Mouse (Mus musculus) cerebellum, adult 9-10 months (tissue): Measurements from ENCODE around the gene Ldhb.
"Not testable (repeated sequence)": the region's sequence is repeated elsewhere in the genome, so short reads cannot be mapped to it uniquely, and the experiment has no call there.

Experiments
- DNase-seq: peaks from one replicate; pipeline ENCODE4 v3.0.0; 2022

The Ldhb gene

DNA sequence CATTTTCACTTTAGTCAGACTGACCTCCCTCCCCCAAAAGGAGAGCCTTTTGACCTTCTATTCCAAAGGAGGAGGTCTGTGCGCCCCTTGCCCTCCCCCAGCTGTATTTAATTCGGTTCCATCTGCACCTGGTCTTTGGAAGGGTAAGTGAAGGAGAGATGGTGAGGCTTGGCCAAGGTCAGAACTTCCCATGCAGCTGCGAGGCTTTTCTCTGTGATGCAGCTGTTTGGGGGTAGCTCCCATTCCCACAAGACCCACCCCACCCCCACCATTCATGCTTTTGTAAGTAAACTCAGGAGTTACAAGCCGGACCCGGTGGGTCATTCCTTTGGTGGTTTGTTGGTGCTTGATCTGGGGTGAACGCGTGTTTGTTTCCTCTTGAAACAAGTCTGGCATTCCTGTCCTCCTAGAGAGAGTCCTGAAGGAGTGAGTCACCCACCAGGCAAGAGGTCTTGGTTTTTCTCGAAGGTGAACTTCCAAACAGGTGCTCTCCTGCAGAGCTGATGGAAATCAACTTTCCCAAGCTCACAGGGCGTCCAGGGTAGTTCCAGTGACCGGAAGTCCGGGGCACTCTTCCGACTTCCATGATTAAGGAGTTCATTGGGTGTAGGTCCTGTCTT is 3.9 kb upstream of the Ldhb start:
- no peak for DNase-seq

DNA sequence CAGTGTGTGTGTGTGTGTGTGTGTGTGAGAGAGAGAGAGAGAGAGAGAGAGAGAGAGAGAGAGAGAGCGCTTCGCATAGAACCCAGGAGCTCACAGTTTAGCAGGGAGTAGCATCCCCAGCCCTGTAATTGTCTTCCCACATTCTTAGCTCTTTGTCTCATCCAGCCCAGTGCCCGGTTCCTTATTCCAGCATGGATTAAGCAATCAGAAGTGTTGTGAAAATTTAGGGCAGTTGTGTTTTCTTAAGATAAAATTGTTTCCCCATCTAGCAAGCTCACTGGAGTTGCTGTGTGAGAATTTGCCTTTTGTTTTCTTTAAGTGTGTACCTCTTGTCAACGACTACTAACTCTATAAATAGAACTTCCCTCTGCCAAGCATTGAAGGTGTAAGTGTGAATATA is 906 bp upstream of the Ldhb start:
- no peak for DNase-seq

GRCm38 (mm10) chr6:142507033-142507784 is 548 bp downstream of the Ldhb start:
- peak; percentile 54 for DNase-seq

GRCm38 (mm10) chr6:142506338-142507032 is 1.3 kb downstream of the Ldhb start:
- DNase-seq, result no peak

DNA sequence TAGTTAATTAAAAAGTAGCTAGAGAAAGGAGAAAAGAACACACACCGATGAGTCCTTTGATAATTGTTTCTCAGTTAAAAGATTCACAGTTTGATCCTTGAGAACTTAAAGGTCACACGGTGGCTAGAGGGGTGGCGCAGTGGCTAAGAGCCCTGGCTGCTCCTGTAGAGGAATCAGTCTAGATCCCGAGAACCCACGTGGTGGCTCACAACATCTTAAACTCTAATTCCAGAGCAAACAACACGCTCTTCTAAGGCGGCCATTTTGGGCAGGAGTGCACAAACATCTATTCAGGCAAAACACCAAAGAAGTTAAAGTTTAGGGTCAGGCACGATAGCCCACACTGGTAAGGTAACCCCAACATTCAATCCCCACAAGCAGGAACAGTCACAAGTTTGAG is 4.2 kb downstream of the Ldhb start:
- no peak for DNase-seq

DNA sequence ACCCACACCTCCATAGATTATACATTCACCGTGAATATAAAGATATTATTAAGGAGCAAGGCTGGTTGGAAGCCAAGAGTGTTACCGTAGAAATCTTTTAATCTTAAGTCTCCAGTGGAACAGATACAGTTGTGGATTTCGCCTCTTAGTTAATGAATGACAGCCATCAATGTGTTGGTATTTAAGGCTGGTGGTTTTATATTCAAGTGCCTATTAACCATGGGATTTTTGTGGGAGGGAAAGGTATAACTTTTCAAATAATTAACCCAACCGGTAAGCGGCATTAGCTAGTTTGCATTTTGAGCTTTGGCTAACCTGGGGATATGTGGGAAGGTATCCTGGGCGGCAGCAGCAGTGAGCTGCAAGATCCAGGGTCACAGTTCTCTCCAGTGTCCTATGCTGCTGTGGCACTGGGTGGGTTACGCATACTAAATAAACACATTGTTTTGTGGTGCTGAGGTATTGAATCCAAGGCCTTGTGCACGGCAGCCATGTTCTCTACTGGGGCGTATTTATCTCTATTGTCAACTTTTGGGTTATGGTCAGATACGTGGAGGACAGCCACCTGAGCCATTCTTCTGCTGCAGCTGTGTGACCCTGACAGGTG is 5.1 kb downstream of the Ldhb start:
- DNase-seq, result no peak

GRCm38 (mm10) chr6:142490114-142490513 is 17.6 kb downstream of the Ldhb start:
- DNase-seq, result not testable (repeated sequence)

- no peak for DNase-seq
Observed at GRCm38 (mm10) chr6:142487638-142488037, 20.1 kb downstream of the Ldhb start.

- DNase-seq, result no peak
Observed at GRCm38 (mm10) chr6:142485478-142486123, 22.2 kb downstream of the Ldhb start.

- DNase-seq, result no peak
Observed at GRCm38 (mm10) chr6:142477239-142477638, 30.5 kb downstream of the Ldhb start.

- no peak for DNase-seq
Observed at GRCm38 (mm10) chr6:142472801-142473203, 35.0 kb downstream of the Ldhb start, which contains the start of gene Gys2. Gene Gys2, minus strand, starts transcription at chr6:142473109.

DNA sequence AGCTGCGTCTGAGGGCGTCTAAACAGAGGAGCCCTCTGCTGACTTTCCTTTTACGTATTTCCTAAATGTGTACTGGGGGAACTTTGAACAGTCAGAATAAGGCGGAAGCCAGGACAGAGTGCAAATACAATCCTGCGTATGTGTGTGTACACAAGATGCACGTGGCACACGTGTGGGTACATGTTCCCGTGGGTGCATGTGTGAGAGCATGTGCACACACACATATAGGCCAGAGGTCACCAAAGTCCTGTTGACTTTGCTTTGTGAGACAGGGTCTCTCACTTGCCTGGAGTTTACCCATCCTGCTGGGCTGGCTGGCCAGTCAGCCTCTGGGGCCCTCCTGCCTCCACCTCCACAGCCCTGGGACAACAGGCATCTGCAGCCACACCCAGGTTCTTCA is 36.6 kb downstream of the Ldhb start:
- no peak for DNase-seq

DNA sequence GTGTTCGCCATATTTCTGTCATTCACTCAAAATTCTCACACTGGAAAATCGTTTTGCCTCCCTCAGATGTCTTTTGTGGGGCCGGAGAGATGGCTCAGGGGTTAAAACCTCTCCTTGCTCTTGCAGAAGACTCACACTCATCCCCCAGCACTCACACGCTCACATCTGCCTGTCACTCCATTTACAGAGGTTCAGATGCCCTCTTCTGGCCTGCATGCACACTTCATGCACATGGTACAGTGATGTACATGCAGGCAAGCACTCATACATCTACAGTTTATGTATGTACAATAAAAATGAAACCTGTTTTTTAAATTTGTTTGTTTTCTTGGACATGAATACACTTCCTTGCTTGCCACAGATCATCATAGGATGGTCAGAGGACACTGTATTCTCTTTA is 38.2 kb downstream of the Ldhb start:
- DNase-seq, result no peak

- no peak for DNase-seq
Observed at GRCm38 (mm10) chr6:142462194-142462593, 45.6 kb downstream of the Ldhb start.

- no peak for DNase-seq
Observed at GRCm38 (mm10) chr6:142459017-142459678, 48.6 kb downstream of the Ldhb start.

DNA sequence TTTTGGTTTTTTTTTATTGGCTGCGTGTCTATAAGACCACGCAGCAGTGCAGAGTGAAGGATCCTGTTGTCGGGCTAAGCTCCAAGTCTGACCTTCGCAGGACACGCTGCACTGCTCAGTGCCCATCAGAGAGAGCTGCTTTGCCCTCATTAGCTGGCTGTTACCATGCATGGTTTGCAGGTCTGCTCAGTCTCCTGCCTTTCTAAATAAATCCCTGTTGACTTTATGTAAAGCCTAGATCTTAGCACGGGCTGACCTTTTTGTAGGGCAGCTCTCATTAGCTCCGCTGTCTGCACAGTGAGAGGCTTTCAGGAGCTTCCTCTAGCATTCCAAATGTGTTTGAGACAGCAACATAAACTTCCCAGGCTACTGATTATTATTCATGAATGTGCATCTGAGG is 49.7 kb downstream of the Ldhb start:
- no peak for DNase-seq

DNA sequence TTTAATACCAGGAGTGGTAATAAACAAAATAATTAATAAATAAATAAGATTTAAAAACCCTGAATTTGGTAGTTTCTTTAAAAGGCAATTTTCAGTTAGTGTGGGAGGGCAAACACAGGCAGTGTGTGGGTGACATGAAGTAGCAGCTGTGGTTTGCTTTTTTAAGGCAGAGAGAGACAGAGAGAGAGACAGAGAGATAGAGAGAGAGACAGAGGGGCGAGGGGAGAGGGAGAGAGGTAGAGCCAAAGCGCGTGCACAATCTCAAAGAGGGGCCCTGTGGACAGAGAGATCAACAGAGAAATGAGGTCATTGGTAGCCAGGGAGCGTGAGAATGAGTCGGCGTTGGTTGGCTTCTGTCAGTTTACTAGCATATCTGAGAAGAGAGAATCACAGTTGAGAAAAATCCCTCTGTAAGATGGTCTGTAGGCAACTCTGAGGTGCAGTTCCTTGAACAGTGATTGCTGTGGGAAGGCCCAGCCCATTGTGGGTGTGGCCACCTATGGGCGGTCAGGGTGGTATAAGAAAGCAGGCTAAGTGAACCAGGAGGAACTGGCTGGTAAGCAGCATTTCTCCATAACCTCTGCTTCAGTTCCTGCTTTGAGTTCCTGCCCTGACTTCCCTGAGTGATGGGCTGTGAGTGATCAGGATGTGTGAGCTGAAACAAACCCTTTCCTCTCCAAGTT is 52.3 kb downstream of the Ldhb start:
- no peak for DNase-seq

DNA sequence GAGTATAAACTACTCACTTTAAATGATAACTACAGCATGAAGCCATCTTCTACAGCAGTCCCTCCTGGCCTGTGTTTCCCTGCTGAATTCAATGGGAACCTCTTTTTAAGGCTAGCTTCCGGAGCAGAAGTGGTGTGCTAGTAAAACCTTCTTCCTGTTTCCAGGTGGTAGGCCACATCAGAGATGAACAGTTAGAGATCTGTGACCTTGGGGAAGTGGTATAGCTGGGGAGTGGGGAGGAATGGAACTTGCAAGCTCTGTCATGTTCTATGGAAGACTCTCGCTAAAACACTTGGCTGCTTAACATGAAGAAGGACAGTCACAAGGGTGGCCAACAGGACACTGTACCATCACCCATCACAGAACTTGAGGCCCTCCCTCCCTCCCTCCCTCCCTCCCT is 54.4 kb downstream of the Ldhb start:
- DNase-seq, result no peak

DNA sequence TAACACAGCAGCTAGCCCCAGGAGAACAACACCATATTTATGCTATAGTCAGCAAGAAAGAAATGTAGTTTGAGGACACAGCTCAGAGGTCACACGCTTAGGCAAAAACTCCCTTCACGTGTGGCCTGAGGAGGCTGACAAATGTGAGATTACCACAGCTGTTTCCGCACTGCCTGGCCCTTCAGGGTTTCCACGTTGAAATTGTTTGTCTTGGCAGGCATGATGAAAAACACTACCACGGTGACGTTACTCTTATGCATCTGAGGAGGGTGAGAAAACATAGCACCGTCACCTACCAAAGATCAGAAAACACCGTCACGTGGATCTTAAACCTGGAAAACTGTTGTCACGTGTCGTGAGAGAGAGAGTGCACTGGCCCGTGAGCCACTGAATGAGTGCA is 56.4 kb downstream of the Ldhb start:
- no peak for DNase-seq
